22 mouse cellular contexts compared by ENCODE assay signal in genomic region chr15:11505076-11505639, GRCm38 (mm10).
"Had no signal": no experiment of that assay in that cellular context is flagged by ENCODE, and none has a peak within 500 bp of the region (broad histone marks: within the 10 kb centered on the region; RNA-seq: fewer than 3 reads in every experiment).

No protein-coding gene starts in this region.

- H3K36me3 ChIP-seq: intestine, embryonic 15.5 days; kidney, embryonic 15.5 days; midbrain, embryonic 12.5 days; midbrain, embryonic 15.5 days; neural tube, embryonic 12.5 days; neural tube, embryonic 15.5 days had no signal

- H3K9ac ChIP-seq: intestine, embryonic 15.5 days; kidney, embryonic 15.5 days; liver, embryonic 14.5 days; midbrain, embryonic 12.5 days; midbrain, embryonic 15.5 days; neural tube, embryonic 12.5 days; neural tube, embryonic 15.5 days had no signal

- ATAC-seq: intestine, embryonic 15.5 days; midbrain, embryonic 15.5 days had no signal

- DNase-seq: kidney, adult 11 months; kidney, adult 8-10 months; kidney, postnatal 10 days; kidney, postnatal 36 days; layer of hippocampus, postnatal 36 days; lung, postnatal 4 days; right cerebral cortex, adult 18-20 months; right cerebral cortex, postnatal 14 days; right cerebral cortex, postnatal 4 days; thymus, adult 2 months; thymus, postnatal 14 days; thymus, postnatal 4 days had no signal

- H3K27ac ChIP-seq: intestine, embryonic 15.5 days; kidney, embryonic 15.5 days; left cerebral cortex, adult 2 months; liver, embryonic 14.5 days; midbrain, embryonic 12.5 days; midbrain, embryonic 15.5 days; neural tube, embryonic 12.5 days; neural tube, embryonic 15.5 days; stomach, postnatal 0 days had no signal

- H3K27me3 ChIP-seq: intestine, embryonic 15.5 days; kidney, embryonic 15.5 days; midbrain, embryonic 12.5 days; midbrain, embryonic 15.5 days; neural tube, embryonic 12.5 days; neural tube, embryonic 15.5 days had no signal

- H3K9me3 ChIP-seq: intestine, embryonic 15.5 days; kidney, embryonic 15.5 days; midbrain, embryonic 12.5 days; midbrain, embryonic 15.5 days; neural tube, embryonic 12.5 days; neural tube, embryonic 15.5 days had no signal

- H3K4me2 ChIP-seq: intestine, embryonic 15.5 days; kidney, embryonic 15.5 days; liver, embryonic 11.5 days; midbrain, embryonic 12.5 days; midbrain, embryonic 15.5 days; neural tube, embryonic 12.5 days; neural tube, embryonic 15.5 days had no signal

- H3K4me1 ChIP-seq: intestine, embryonic 15.5 days; kidney, embryonic 15.5 days; midbrain, embryonic 12.5 days; midbrain, embryonic 15.5 days; neural tube, embryonic 12.5 days; neural tube, embryonic 15.5 days had no signal

- H3K4me3 ChIP-seq: intestine, embryonic 15.5 days; kidney, embryonic 15.5 days; left cerebral cortex, adult 2 months; midbrain, embryonic 12.5 days; midbrain, embryonic 15.5 days; neural tube, embryonic 12.5 days; neural tube, embryonic 15.5 days had no signal
